Mouse (Mus musculus): ENCODE results near the gene Rbm34.
A peak's percentile ranks its signal among the peaks of the same experiment; 100 is the strongest.

DNA sequence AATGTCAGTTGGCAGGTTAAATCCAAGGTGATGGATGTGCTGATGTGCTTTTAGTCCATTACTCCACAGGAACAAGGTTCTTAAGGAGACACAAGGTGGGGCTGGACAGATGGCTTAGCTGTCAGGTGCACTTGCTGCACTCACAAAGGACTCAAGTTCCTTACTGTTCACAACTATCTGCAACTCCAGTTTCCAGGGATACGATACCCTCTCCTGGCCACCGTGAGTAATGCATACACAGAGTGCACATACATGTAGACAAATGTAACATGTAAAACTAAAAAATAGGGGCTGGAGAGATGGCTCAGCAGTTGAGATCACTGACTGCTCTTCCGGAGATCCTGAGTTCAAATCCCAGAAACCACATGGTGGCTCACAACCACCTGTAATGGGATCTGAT, 65.5 kb downstream of the Rbm34 start:
- TF ChIP-seq CTCF (IDR thresholded peaks at IDR 0.05) (peak; percentile 43), EP300 (IDR thresholded peaks at IDR 0.05; ENCODE audit: insufficient read depth, low read depth, low read length) (no peak)
